In the genomic region with DNA sequence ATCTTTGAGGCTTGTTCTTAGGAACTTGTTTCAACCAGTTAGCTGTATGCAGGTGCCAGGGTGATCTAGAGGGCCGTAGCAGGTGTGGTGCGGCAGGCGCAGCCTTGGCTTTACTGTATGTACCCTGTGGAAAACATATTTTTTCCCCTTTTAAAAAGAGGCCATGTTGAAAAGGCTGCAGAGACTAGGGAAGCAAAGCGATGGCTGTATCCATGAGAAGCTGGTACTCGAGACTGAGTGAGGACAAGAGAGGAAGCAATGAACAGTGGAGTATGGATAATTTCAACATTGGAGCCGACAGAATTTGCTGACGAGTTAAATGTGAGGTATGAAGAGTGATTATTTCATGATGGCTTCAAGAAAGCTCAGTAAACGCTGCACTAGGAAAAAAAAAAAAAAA, we compare ENCODE assay signal across 10 mouse cellular contexts. TPM values are rescaled to one million over a fixed set of nuclear protein-coding genes. Genes with fewer than 3 reads are reported as not detected.
DNase-seq lines count a peak whose midpoint lies in the region; ATAC-seq and TF ChIP-seq lines count a peak whose summit lies in the region.
"Had no signal": no experiment of that assay in that cellular context is flagged by ENCODE, and none has a peak within 500 bp of the region (broad histone marks: within the 10 kb centered on the region; RNA-seq: fewer than 3 reads in every experiment).

No protein-coding gene starts in this region.

- TF ChIP-seq CTCF in lung, postnatal 0 days (IDR thresholded peaks at IDR 0.05) = no peak

- H3K9ac ChIP-seq in lung, postnatal 0 days (replicated peaks; ENCODE audit: low read depth) = no peak overlapping the region
- 0 out of 2 replicates have a peak overlapping the region, but pooled peaks have one; percentile 55 for H3K9ac ChIP-seq in limb, embryonic 14.5 days (ENCODE audit: low read depth, low read length, severe bottlenecking)
- no peak overlapping the region for H3K9ac ChIP-seq in stomach, embryonic 14.5 days (replicated peaks; ENCODE audit: low read depth, low read length)

- peak; percentile 55 for ATAC-seq in frontal cortex, adult (ENCODE audit: low TSS enrichment)
- ATAC-seq in lung, postnatal 0 days = no peak
- no peak for ATAC-seq in limb, embryonic 14.5 days (ENCODE audit: low FRiP score, low read depth)
- 0 out of 2 replicates have a peak, but pooled peaks have one; percentile 10 for ATAC-seq in stomach, embryonic 14.5 days (ENCODE audit: insufficient number of reproducible peaks, insufficient read depth, low FRiP score, low read depth)
- no peak for ATAC-seq in activated CD4-positive, CD25-positive, alpha-beta regulatory T cell, adult 4 months
- no peak for ATAC-seq in monocyte, adult 5-6 weeks (replicated peaks; ENCODE audit: insufficient number of reproducible peaks, low FRiP score, low TSS enrichment, poor library complexity, severe bottlenecking)

- TF ChIP-seq EP300 in lung, postnatal 0 days (IDR thresholded peaks at IDR 0.05) = no peak

- no peaks in the 10 kb centered on the region for H3K27me3 ChIP-seq in lung, postnatal 0 days (replicated peaks; ENCODE audit: insufficient read depth, low read length)
- no peaks in the 10 kb centered on the region for H3K27me3 ChIP-seq in limb, embryonic 14.5 days (ENCODE audit: control insufficient read depth, insufficient read depth, low read length)
- no peaks in the 10 kb centered on the region for H3K27me3 ChIP-seq in stomach, embryonic 14.5 days (ENCODE audit: control insufficient read depth, insufficient read depth, low read length)

- H3K9me3 ChIP-seq in lung, postnatal 0 days (ENCODE audit: low read length) = no peaks in the 10 kb centered on the region
- no peaks in the 10 kb centered on the region for H3K9me3 ChIP-seq in limb, embryonic 14.5 days (ENCODE audit: control insufficient read depth, low read length)
- H3K9me3 ChIP-seq in stomach, embryonic 14.5 days (ENCODE audit: control insufficient read depth, low read depth, low read length) = no peaks in the 10 kb centered on the region

- H3K4me1 ChIP-seq in lung, postnatal 0 days (ENCODE audit: insufficient read depth, low read depth, low read length) = 0 out of 2 replicates have a peak, but pooled peaks cover 2% of the 10 kb centered on the region
- peaks cover 12% of the 10 kb centered on the region for H3K4me1 ChIP-seq in limb, embryonic 14.5 days (ENCODE audit: control insufficient read depth, insufficient read depth, low read length)
- H3K4me1 ChIP-seq in stomach, embryonic 14.5 days (ENCODE audit: control insufficient read depth, insufficient read depth, low read length) = 0 out of 2 replicates have a peak, but pooled peaks cover 7% of the 10 kb centered on the region

- H3K4me2 ChIP-seq in lung, postnatal 0 days (replicated peaks; ENCODE audit: low read depth, low read length) = peak overlapping the region; percentile 74
- peak overlapping the region; percentile 54 for H3K4me2 ChIP-seq in limb, embryonic 14.5 days (replicated peaks; ENCODE audit: low read depth, low read length, severe bottlenecking)
- H3K4me2 ChIP-seq in stomach, embryonic 14.5 days (replicated peaks; ENCODE audit: low read depth, low read length) = peak overlapping the region; percentile 63

- TF ChIP-seq POLR2A in limb, embryonic 14.5 days (IDR thresholded peaks at IDR 0.05; ENCODE audit: borderline replicate concordance, extremely low read depth, insufficient read depth, insufficient read length) = no peak

- no peak overlapping the region for H3K27ac ChIP-seq in lung, postnatal 0 days (ENCODE audit: low read length)
- H3K27ac ChIP-seq in limb, embryonic 14.5 days (replicated peaks; ENCODE audit: low read depth, low read length) = peak overlapping the region; percentile 80
- peak overlapping the region; percentile 72; the same call in 1 of the 2 replicates for H3K27ac ChIP-seq in stomach, embryonic 14.5 days (ENCODE audit: low read length)

- H3K36me3 ChIP-seq in lung, postnatal 0 days (ENCODE audit: insufficient read depth, low read length) = no peaks in the 10 kb centered on the region
- no peaks in the 10 kb centered on the region for H3K36me3 ChIP-seq in limb, embryonic 14.5 days (ENCODE audit: control insufficient read depth, insufficient read depth, low read length)
- no peaks in the 10 kb centered on the region for H3K36me3 ChIP-seq in stomach, embryonic 14.5 days (ENCODE audit: control insufficient read depth, insufficient read depth, low read length)

- peak overlapping the region; percentile 49 for H3K4me3 ChIP-seq in lung, postnatal 0 days (ENCODE audit: low read depth, low read length)
- peak overlapping the region; percentile 39 for H3K4me3 ChIP-seq in limb, embryonic 14.5 days (replicated peaks; ENCODE audit: low read length)
- H3K4me3 ChIP-seq in stomach, embryonic 14.5 days (ENCODE audit: low read depth, low read length) = 0 out of 2 replicates have a peak overlapping the region, but pooled peaks have one; percentile 40

- 50% methylated on average over 8 of the region's 8 CpGs for WGBS in lung, postnatal 0 days
- 70% methylated on average over 8 of the region's 8 CpGs for WGBS in limb, embryonic 14.5 days
- WGBS in stomach, embryonic 14.5 days = 55% methylated on average over 8 of the region's 8 CpGs

- no peak for DNase-seq in frontal cortex, postnatal 14 days (ENCODE audit: low spot score in 2 of 2)
- DNase-seq in lung, postnatal 0 days (ENCODE audit: low spot score) = no peak
- DNase-seq in lung, adult 18-20 months = no peak
- no peak for DNase-seq in limb, embryonic 14.5 days (ENCODE audit: low spot score)

RNA-seq across cellular contexts. Expression of a gene that starts 0.4 kb away (rescaled TPM):
- polyA plus RNA-seq in lung, postnatal 0 days (2015; fragmentation: Nextera tagmentation; extraction: Ambion mirVana) = 0.35 and 0.40 TPM in 2 replicates
- not detected in 2 replicates for polyA plus RNA-seq in limb, embryonic 14.5 days (2012; rRNA removed)
- 0.30 TPM in 1 of 2 replicates, not detected in the other for polyA plus RNA-seq in limb, embryonic 14.5 days (2014; fragmentation: Nextera tagmentation; extraction: Ambion mirVana)
- not detected in 2 replicates for polyA plus RNA-seq in stomach, embryonic 14.5 days (2014; fragmentation: Nextera tagmentation; extraction: Ambion mirVana)
- not detected for polyA plus RNA-seq in activated CD4-positive, CD25-positive, alpha-beta regulatory T cell, adult 4 months (2017; shearing (Covaris generic))
- not detected in 3 replicates for total RNA-seq in monocyte, adult 5-6 weeks (2017)
- polyA plus RNA-seq: liver, embryonic 16.5 days; small intestine, adult 2 months had no signal

Comparison
In these comparisons a context has a peak if more than half of its experiments do, and no peak if none do; other contexts are left out.
1. ATAC-seq: peak in frontal cortex, adult (single experiment) and stomach, embryonic 14.5 days (single experiment); none in lung, postnatal 0 days (single experiment), limb, embryonic 14.5 days (single experiment), activated CD4-positive, CD25-positive, alpha-beta regulatory T cell, adult 4 months (single experiment) and monocyte, adult 5-6 weeks (single experiment).
2. Peak in every context shown above with its lines, with median percentiles within 50 percentile points of each other: H3K4me2 ChIP-seq and H3K4me3 ChIP-seq.